In genomic region chr5:118725886-118726505, GRCm38 (mm10) we compare ENCODE assay signal across 18 mouse cellular contexts.
DNase-seq lines count a peak whose midpoint lies in the region; ATAC-seq and TF ChIP-seq lines count a peak whose summit lies in the region.
"Had no signal": no experiment of that assay in that cellular context is flagged by ENCODE, and none has a peak within 500 bp of the region (broad histone marks: within the 10 kb centered on the region; RNA-seq: fewer than 3 reads in every experiment).

No protein-coding gene starts in this region.

- no peaks in the 10 kb centered on the region for H3K27me3 ChIP-seq in megakaryocyte, embryonic 14.5 days (replicated peaks)
- no peaks in the 10 kb centered on the region for H3K27me3 ChIP-seq in liver, postnatal 0 days (ENCODE audit: insufficient read depth, low read length)

- no peak overlapping the region for H3K27ac ChIP-seq in liver, postnatal 0 days (ENCODE audit: low read depth)
- H3K27ac ChIP-seq: embryonic facial prominence, embryonic 10.5 days; heart, embryonic 10.5 days had no signal

- no peak for ATAC-seq in megakaryocyte, adult 5-6 weeks (ENCODE audit: poor library complexity, severe bottlenecking)
- peak; percentile 80 for ATAC-seq in liver, postnatal 0 days
- ATAC-seq in megakaryocyte progenitor cell, adult 5-6 weeks (replicated peaks; ENCODE audit: poor library complexity) = peak; percentile 93
- ATAC-seq: forebrain, postnatal 0 days had no signal

- H3K36me3 ChIP-seq in megakaryocyte, embryonic 14.5 days (replicated peaks; ENCODE audit: low read length) = peaks cover 97% of the 10 kb centered on the region
- H3K36me3 ChIP-seq in liver, postnatal 0 days (replicated peaks; ENCODE audit: insufficient read depth, low read length) = peaks cover 88% of the 10 kb centered on the region

- peak; percentile 39 for TF ChIP-seq EP300 in liver, postnatal 0 days (IDR thresholded peaks at IDR 0.05; ENCODE audit: low read depth)

- peaks cover 11% of the 10 kb centered on the region for H3K4me1 ChIP-seq in megakaryocyte, embryonic 14.5 days
- no peaks in the 10 kb centered on the region; the same call in 1 of the 2 replicates for H3K4me1 ChIP-seq in liver, postnatal 0 days (ENCODE audit: insufficient read depth)
- H3K4me1 ChIP-seq: embryonic facial prominence, embryonic 10.5 days had no signal

- peak; percentile 61 for DNase-seq in c-Kit-positive CD71-positive TER-119-positive erythroid progenitor cells, embryonic 14.5 days (ENCODE audit: low spot score)
- DNase-seq in liver, postnatal 0 days = no peak
- no peak for DNase-seq in left cerebral cortex, postnatal 10 days (ENCODE audit: extremely low spot score in 1 of 2, low spot score in 2 of 2)
- DNase-seq in spleen, adult 12 weeks (ENCODE audit: low spot score) = no peak
- DNase-seq in gastrocnemius, postnatal 36 days = no peak
- DNase-seq: adrenal gland, postnatal 36 days; forebrain, postnatal 0 days; gastrocnemius, postnatal 14 days; kidney, postnatal 25 days; midbrain, embryonic 14.5 days; right cerebral cortex, postnatal 4 days; thymus, postnatal 25 days had no signal

- H3K9ac ChIP-seq in liver, postnatal 0 days (replicated peaks) = no peak overlapping the region
- H3K9ac ChIP-seq: forebrain, postnatal 0 days had no signal

- no peak for TF ChIP-seq CTCF in liver, postnatal 0 days (IDR thresholded peaks at IDR 0.05; ENCODE audit: low read depth)

- intact Hi-C loops in left cerebral cortex, postnatal 10 days (cut with DNase I) = no loop called here
- intact Hi-C loops in gastrocnemius, postnatal 36 days (cut with DNase I) = no loop called here

- H3K4me3 ChIP-seq in megakaryocyte, embryonic 14.5 days (replicated peaks) = peak overlapping the region; percentile 24
- no peak overlapping the region for H3K4me3 ChIP-seq in liver, postnatal 0 days (ENCODE audit: low read depth, low read length)
- H3K4me3 ChIP-seq: embryonic facial prominence, embryonic 10.5 days; erythroblast, embryonic 14.5 days; heart, embryonic 10.5 days had no signal

- WGBS in liver, postnatal 0 days (ENCODE audit: insufficient replicate concordance) = 67% methylated on average over 10 of the region's 10 CpGs

- no peaks in the 10 kb centered on the region for H3K9me3 ChIP-seq in megakaryocyte, embryonic 14.5 days
- no peaks in the 10 kb centered on the region for H3K9me3 ChIP-seq in liver, postnatal 0 days (ENCODE audit: low read length)
- H3K9me3 ChIP-seq: embryonic facial prominence, embryonic 10.5 days; heart, embryonic 10.5 days had no signal

- H3K4me2 ChIP-seq in liver, postnatal 0 days (ENCODE audit: low read depth, low read length) = no peak overlapping the region
